Mouse (Mus musculus) urinary bladder, postnatal 36 days (tissue): ENCODE data around the gene Enkur.
A peak's percentile ranks its signal among the peaks of the same experiment; 100 is the strongest.

Experiments
- DNase-seq, 2 experiments: peaks; one replicate each; pipeline ENCODE4 v3.0.0; 2022; ENCODE audit warnings: low spot score in 2 of 2, mixed read lengths in 1 of 2

Enkur gene

DNA sequence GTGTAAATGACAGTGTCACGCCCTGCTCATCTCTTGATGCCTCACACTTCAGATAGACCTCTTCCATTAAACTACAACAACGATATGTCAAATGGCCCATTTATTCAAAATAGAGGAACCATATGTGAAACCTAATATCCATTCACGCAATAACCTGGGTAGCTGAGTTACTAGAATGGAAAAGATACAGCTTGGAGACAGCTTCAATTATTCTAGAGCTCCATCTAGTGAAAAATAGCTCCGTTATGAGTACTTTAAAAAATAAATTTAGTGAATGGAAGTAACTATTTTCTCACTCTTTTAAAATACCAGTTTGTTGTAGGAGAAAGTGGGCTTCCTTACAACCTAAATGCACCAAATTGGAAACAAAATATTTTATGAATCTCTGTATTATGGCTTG lies 16.6 kb downstream of the Enkur start:
- DNase-seq: no peak

DNA sequence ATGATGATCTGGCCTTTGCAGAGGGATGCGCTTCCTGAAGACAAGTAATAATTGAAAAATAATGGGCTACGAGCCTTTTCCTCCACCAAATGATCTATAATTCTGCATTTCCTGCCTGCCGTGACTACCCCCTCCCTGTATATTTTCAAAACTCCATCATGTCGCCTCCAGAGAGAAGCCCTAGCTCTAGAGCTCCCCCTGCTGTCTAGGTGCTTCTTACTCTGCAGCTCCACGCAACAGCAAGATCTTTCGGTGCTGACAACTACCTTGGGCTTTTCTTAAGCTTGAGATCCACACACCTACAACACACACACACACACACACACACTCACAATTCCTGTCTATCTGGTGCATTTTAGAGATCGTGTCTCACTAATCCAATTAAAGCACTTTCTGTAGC lies 17.6 kb downstream of the Enkur start:
- DNase-seq: peak; percentile 50 to 62

DNA sequence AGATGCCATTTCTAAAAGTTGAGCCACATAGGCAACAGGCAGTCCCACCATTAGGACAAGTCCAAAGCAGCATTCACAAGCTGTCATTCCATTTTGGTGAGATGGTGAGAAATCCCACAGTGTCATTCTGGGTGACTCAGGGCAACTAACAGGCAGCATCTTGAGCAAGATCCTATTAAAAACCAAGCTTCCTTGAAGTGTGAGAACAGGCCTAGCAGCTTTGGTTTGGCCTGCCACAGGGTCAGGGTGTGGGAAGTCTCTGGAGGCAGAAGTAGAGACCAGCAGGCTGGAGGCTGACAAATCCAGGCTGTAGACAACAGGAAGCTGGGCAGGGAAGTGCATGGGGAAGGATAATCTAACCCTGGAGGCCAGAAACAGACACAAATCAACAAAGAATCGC lies 22.4 kb downstream of the Enkur start:
- peak; percentile 32 to 40 for DNase-seq

DNA sequence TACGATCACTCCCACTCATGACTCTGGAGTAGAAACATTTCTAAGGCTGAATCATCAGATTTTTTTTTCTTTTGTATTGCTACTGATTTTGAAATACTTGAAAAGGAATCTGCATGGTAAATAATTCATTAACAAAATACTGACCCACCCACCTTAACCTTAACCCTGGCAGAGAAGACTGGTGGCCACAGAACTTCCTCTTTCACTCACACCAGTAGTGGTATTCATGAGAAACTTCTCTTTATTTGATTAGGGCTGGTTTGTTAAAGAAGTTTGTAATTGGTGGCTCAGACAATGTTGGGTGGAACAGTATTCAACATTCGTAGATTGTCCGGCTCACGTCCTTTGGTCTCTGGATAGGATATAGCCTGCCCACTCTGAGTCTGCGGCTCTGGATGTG lies 26.0 kb downstream of the Enkur start:
- no peak for DNase-seq

DNA sequence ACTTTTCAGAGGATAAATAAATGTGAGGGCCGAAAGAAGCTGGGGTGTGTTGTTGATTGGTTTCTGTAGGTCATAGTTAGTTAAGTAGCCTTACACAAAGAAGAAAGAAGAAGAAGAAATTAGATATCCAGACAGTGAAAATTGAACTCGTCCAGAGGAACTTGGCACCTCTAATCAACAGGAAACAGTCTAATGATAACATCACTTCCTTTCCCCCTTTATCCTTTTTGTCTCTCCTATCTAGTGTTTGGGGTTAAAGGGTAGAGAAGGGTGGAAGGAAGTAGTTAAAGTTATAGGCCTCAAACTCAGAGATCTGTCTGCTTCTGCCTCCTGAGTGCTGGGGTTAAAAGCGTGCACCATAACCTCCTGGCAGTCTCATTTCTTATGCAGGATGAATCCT lies 32.4 kb downstream of the Enkur start:
- no peak for DNase-seq

DNA sequence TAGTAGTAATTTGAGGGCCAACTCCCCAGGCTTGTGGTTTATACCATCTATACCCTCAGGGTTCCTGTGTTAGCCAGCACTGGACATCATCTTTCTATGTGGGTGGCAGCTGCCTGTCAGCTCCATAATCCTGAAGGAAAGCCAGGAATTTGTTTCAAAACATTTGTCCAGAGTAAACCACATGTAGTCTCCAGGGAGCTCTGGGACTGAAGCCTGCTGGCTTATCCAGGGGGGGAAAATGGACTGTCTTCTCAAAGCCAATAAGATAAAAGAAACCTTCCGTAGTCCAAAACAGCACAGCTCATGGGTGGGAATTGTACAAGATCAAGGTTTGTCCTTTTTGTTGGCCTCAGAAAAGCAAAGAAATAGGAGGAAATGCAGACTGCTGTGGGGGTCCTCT lies 37.2 kb downstream of the Enkur start:
- peak in 1 of 2 experiments; percentile 25 for DNase-seq

DNA sequence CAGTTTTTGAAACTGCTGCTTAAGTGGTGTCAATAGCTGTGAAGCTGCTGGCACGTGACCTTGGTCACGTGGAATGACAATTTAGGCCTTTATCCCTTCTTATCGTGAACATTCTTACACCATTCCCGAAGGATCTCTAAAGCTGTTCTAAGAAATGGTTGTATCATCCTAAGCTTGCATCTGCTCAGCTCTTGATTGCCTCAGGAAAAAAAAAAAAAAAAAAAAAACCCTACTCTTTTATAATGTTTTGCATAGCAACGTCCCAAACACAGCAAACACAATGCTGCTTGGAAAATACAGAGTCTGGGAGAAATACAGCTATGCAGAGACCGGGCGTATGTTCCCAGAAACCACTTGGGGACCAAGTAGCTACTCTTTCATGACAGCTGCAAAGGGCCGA lies 40.9 kb downstream of the Enkur start:
- peak in 1 of 2 experiments; percentile 26 for DNase-seq

DNA sequence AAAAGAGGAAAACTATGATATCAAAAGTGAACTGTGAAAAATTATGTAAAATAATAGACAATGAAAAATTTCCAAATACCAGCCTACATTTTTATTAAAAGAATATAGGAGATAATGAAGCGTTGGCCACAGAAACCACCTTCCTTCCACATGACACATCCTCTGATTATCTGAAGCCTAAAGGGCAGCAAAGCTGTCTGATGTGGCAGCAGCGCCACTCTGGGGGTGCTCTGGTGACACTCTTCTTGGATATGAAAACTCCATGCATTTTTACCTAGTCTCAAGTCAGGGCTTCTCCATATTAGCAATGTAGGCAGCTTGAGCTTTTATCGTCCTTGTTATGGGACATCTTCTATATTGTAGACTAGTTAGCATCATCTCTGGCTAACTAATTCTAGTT lies 51.7 kb downstream of the Enkur start:
- DNase-seq: no peak

DNA sequence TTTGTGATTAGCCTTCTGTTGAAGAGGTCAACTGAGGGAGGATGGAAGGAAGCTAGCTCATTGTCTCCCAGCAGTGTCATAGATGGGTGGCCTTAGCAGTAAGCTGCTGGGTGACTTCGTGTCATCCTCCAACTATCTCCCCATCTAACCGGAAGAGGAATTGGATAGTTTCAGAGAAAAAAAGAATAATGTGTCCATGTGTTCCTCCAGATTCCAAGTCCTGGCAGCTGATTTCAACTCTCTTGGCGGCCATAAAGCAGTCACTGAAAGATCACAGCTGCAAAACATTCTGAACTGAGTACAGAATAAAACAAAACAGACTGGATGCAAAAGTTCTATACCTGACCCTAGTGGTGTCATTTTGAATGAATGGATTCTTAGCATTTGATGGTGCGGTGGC lies 58.0 kb downstream of the Enkur start:
- peak in 1 of 2 experiments; percentile 13 for DNase-seq

DNA sequence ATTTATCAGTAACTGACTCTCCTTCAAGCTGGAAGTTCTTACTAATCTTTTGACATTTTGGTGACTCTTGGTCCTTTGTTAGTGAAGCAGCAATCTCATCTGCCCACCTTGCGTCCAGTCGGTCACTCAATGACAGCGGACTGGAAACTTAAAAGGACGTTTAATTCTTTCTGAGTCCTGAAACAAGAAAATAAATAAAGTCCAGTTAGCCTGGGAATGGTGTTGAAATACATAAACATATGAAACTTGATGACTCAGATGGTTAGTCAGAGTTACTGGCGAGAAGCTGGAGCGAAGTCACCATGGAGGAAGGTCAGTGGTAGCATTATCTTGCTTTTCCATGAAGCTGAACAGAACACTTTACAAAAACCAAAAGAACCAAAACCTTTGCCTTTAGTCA lies 58.7 kb downstream of the Enkur start:
- peak in 1 of 2 experiments; percentile 25 for DNase-seq

DNA sequence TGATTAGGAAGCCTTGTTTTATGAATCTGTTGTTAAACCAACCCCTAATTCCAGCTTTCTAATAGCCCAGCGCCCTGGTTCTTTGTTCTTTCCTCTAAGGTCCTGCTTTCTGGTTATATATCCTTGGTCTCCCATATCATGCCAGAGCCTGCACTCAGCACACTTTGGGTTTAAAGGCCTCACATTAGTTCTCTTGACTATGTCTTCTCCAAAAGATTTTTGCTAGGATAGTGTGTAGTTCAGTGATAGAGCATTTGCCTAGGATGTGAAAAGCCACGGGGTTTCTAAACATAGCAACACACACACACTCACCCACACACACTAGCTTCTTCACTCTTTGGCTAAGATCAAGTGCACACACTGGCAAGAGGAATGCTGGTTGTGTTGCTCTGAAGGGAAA lies 62.5 kb downstream of the Enkur start:
- no peak for DNase-seq

DNA sequence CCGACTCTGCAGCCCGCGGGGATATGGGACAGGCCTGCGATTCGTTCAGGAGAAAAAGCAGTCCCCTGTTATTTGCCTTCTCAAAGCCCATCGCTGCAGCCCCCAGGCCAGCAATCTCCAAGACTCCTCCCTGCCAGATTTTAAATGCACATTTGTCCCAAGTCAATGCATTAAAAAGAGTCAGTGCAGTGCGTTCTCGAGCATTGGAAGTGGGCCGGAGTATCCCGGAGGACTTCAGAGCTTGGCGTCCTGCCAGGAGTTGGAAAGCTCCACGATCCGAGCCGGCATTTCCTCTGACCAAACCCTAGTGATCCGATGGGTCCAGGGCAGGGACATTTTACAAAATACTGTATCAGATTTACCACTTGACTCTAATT lies 63.0 kb downstream of the Enkur start:
- peak; percentile 47 to 69 for DNase-seq

DNA sequence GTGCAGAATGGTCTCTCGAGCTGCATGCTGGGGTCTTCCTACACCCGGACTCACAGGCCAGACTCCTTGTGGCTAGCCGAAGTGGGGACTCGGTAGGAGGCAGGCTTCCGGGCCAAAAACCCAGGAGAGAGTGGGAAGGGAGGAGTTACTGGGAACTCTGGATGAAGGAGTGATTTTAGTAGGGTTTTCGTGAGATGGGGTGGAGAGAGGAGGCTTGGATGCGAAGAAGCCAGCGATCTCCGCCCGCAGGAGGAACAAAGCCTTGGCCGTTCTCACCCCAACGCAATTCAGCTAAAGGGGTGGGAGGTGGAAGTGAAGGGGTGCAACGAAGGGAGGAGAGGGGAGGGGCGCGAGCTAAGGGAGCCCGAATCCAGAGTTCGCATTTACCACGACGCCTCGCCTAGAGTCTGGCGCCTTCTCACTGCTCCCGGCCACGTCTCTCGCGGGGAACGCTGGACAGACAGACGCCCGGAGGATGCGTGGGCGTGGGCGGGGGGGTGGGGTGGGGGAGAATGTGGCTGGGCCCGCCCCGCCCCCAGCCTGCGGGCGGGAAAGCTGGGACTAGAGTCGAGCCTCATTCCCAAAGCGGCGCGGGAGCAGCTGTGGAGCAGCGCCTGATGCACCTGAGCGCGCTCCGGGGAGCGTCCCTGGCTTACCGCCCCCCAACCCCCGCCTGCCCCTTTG lies 63.5 kb downstream of the Enkur start:
- DNase-seq: peak; percentile 24 to 62

DNA sequence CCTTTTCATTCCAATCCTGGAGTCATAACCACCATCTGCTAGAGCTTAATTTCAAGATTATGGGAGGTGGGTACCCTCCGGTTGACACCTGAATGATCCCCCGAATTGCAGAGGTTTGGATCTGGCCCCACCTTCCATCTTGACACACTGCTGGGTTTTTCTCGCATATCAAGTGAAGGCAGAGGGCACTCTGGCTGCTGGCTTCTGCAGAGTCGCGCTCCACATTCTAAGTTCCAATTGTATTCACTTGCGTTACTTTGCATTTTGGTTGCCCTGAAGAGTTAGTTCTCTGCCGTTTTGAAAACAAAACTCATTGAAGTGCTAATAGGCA lies 64.0 kb downstream of the Enkur start:
- no peak for DNase-seq
